Mouse (Mus musculus) olfactory bulb, adult 2 months (tissue): ENCODE results near the gene Nmnat2.

Source experiments
- CTCF ChIP-seq: fragments of 200-500 bp; IDR thresholded peaks from 2 replicates; pipeline ENCODE4 v1.5.1; 2012; ENCODE audit warnings: low read depth, mild to moderate bottlenecking, low read length, moderate library complexity; ENCODE audit not compliant: insufficient read depth
- POLR2A ChIP-seq: fragments of 200-500 bp; IDR thresholded peaks from 2 replicates; pipeline ENCODE4 v1.6.1; 2012; ENCODE audit warnings: mild to moderate bottlenecking, low read depth, low read length, moderate library complexity; ENCODE audit not compliant: insufficient read depth

- TF ChIP-seq CTCF, result no peak
- peak; percentile 63 for TF ChIP-seq POLR2A
Observed at GRCm38 (mm10) chr1:152954821-152955523, at the start of gene Nmnat2.
